Mouse (Mus musculus): ENCODE data around the gene Abraxas2.

GRCm38 (mm10) chr7:132903796-132904195 lies 44.8 kb downstream of the Abraxas2 start:
- no peak for TF ChIP-seq CTCF (IDR thresholded peaks at IDR 0.05; ENCODE audit: control insufficient read depth, insufficient read depth, insufficient read length)
- no peak for TF ChIP-seq FOSL1 (IDR thresholded peaks at IDR 0.05; ENCODE audit: insufficient read depth, low read length, poor library complexity, severe bottlenecking)
